ENCODE assay signal across 9 mouse cellular contexts in the genomic region with DNA sequence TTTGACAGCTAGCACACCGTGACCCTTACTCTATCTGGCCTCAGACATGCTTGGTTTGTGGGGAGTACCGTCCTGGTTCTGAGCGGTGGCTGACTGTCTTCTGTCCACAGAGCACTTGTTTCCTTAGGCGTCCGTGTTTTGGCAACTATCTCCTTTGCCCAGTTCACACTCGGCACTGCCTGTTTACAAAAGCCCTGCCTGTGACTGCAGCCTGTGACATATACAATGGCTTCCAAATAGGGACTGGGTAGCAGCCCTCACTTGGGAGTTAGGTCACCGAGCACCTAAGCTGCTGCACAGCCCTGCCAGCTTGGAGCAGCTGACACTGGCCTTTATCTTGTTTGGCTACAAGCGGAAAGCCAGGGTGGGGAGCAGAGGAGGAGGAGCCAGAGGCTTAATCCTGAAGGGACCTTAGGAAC.
DNase-seq lines count a peak whose midpoint lies in the region; ATAC-seq and TF ChIP-seq lines count a peak whose summit lies in the region.
"Had no signal": no experiment of that assay in that cellular context is flagged by ENCODE, and none has a peak within 500 bp of the region (broad histone marks: within the 10 kb centered on the region; RNA-seq: fewer than 3 reads in every experiment).

No protein-coding gene starts in this region.

- peak; percentile 58; the same call in 1 of the 2 replicates for ATAC-seq in heart, embryonic 13.5 days (ENCODE audit: extremely low read depth, insufficient number of reproducible peaks, low FRiP score, low TSS enrichment)
- no peak for ATAC-seq in CD4-positive, CD25-positive, alpha-beta regulatory T cell, adult 4 months

- H3K9me3 ChIP-seq in heart, embryonic 13.5 days: no peaks in the 10 kb centered on the region
- H3K9me3 ChIP-seq: liver, embryonic 13.5 days had no signal

- peak overlapping the region; percentile 64 for H3K9ac ChIP-seq in heart, embryonic 13.5 days
- H3K9ac ChIP-seq: liver, embryonic 13.5 days had no signal

- H3K27me3 ChIP-seq in heart, embryonic 13.5 days (replicated peaks): 0 out of 2 replicates have a peak, but pooled peaks cover 3% of the 10 kb centered on the region

- H3K27ac ChIP-seq in gastrocnemius, adult 2 months: peak overlapping the region; percentile 56
- H3K27ac ChIP-seq in heart, embryonic 13.5 days (replicated peaks): peak overlapping the region; percentile 37; the same call in 1 of the 2 replicates
- H3K27ac ChIP-seq: liver, embryonic 13.5 days had no signal

- H3K4me3 ChIP-seq in gastrocnemius, adult 2 months: peak overlapping the region; percentile 53
- peak overlapping the region; percentile 36 for H3K4me3 ChIP-seq in heart, embryonic 13.5 days
- H3K4me3 ChIP-seq: liver, embryonic 13.5 days had no signal

- peak; percentile 57 for DNase-seq in gastrocnemius, adult 2 months
- no peak for DNase-seq in gastrocnemius, adult 8-10 months (ENCODE audit: low spot score in 2 of 2)
- peak; percentile 80 for DNase-seq in cerebellum, adult 9-11 months
- DNase-seq in lung, postnatal 25 days (ENCODE audit: low spot score): peak; percentile 14
- no peak for DNase-seq in thymus, postnatal 10 days (ENCODE audit: low spot score in 2 of 2)
- DNase-seq in thymus, postnatal 4 days: no peak
- DNase-seq: liver, embryonic 13.5 days had no signal

- H3K4me1 ChIP-seq in heart, embryonic 13.5 days: peaks cover 25% of the 10 kb centered on the region
- H3K4me1 ChIP-seq: liver, embryonic 13.5 days had no signal

- peak overlapping the region; percentile 64 for H3K4me2 ChIP-seq in heart, embryonic 13.5 days
- H3K4me2 ChIP-seq: liver, embryonic 13.5 days had no signal

- H3K36me3 ChIP-seq in heart, embryonic 13.5 days: no peaks in the 10 kb centered on the region
- H3K36me3 ChIP-seq: liver, embryonic 13.5 days had no signal

- TF ChIP-seq CTCF in gastrocnemius, adult 2 months (IDR thresholded peaks at IDR 0.05): no peak

- intact Hi-C loops in gastrocnemius, adult 2 months (cut with DNase I): no loop called here

- WGBS in heart, embryonic 13.5 days: 4% methylated on average over 8 of the region's 8 CpGs

Comparison
In these comparisons a context has a peak if more than half of its experiments do, and no peak if none do; other contexts are left out.
1. DNase-seq: peak in gastrocnemius, adult 2 months (single experiment), cerebellum, adult 9-11 months (single experiment) and lung, postnatal 25 days (single experiment); none in gastrocnemius, adult 8-10 months (0 of 2), thymus, postnatal 10 days (0 of 2) and thymus, postnatal 4 days (single experiment).